Comparison of ENCODE assay signal across 9 mouse cellular contexts in the genomic region with DNA sequence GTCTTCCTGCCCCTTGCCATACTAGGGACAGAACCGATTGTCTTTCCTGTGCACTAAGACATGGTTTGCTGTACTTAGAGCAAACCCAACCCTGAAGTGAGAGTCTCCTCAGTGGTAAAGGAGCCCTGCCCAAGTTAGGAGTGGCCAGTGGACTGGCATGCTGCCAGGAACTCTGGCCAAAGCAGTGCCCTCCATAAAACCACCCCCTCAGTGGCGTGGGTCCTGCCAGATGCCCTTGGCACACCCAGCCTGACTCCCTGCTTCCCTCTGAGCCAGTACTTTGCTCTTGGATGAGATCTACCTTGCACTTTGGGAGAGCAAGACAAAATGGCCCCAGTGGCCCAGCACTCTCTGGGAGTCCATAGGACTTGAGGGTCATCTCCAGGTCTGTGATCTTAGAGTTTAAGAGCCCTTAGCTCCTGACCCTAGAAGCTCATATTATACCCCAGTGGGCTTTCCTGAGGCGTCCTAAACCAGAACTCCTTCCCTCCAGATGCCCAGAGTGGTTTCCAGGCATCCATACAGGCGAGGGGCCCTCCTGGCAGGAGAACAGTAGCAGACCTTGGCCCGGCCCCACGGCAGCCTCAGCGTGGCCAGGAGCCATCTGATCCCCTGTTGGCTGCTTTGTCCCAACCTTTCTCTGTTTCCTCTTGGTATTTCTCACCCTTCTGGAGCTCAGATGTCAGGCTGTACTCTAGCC. TPM values are rescaled to one million over a fixed set of nuclear protein-coding genes. Genes with fewer than 3 reads are reported as not detected.
DNase-seq lines count a peak whose midpoint lies in the region; ATAC-seq and TF ChIP-seq lines count a peak whose summit lies in the region.
"Had no signal": no experiment of that assay in that cellular context is flagged by ENCODE, and none has a peak within 500 bp of the region (broad histone marks: within the 10 kb centered on the region; RNA-seq: fewer than 3 reads in every experiment).

No protein-coding gene starts in this region.

- H3K4me2 ChIP-seq in heart, embryonic 14.5 days (ENCODE audit: low read length): no peak overlapping the region
- H3K4me2 ChIP-seq: midbrain, embryonic 12.5 days had no signal

- TF ChIP-seq POLR2A in small intestine, adult 2 months (IDR thresholded peaks at IDR 0.05; ENCODE audit: low read depth, low read length): no peak

- H3K27ac ChIP-seq in heart, embryonic 14.5 days (replicated peaks in 1 of 2; ENCODE audit: control insufficient read depth in 1 of 2, insufficient read depth in 1 of 2, low read depth in 2 of 2, low read length in 2 of 2): peak overlapping the region in 1 of 2 experiments; percentile 50; a peak in 1 of 4 replicates
- peak overlapping the region; percentile 57 for H3K27ac ChIP-seq in small intestine, adult 2 months (ENCODE audit: insufficient read depth, low read depth, low read length)
- H3K27ac ChIP-seq: midbrain, embryonic 12.5 days had no signal

- WGBS in heart, embryonic 14.5 days: 65% methylated on average over 7 of the region's 7 CpGs
- 36% methylated on average over 7 of the region's 7 CpGs for WGBS in small intestine, adult 2 months

- peak; percentile 49; the same call in 1 of the 2 replicates for ATAC-seq in heart, embryonic 14.5 days (ENCODE audit: insufficient number of reproducible peaks, insufficient read depth, low FRiP score, low read depth)

- peak; percentile 80 for DNase-seq in left cerebral cortex, postnatal 4 days
- DNase-seq in left cerebral cortex, adult 9 months (ENCODE audit: low spot score in 2 of 2): no peak
- peak; percentile 23 for DNase-seq in cerebellum, adult 11 months
- DNase-seq in layer of hippocampus, postnatal 36 days: peak; percentile 19 to 37
- no peak for DNase-seq in spleen, postnatal 14 days (ENCODE audit: low spot score in 2 of 2)
- no peak for DNase-seq in right cerebral cortex, postnatal 36 days (ENCODE audit: low spot score in 2 of 2)

- no peak overlapping the region for H3K4me3 ChIP-seq in heart, embryonic 14.5 days (ENCODE audit: control insufficient read depth in 1 of 2, insufficient read depth in 1 of 2, low read depth in 1 of 2, low read length in 2 of 2)
- H3K4me3 ChIP-seq in small intestine, adult 2 months (ENCODE audit: low read depth, low read length): no peak overlapping the region
- H3K4me3 ChIP-seq: midbrain, embryonic 12.5 days had no signal

- H3K9ac ChIP-seq in heart, embryonic 14.5 days (ENCODE audit: low read length): no peak overlapping the region; the same call in 1 of the 2 replicates
- H3K9ac ChIP-seq: midbrain, embryonic 12.5 days had no signal

- TF ChIP-seq CTCF in small intestine, adult 2 months (IDR thresholded peaks at IDR 0.05; ENCODE audit: extremely low read depth, insufficient read length, insufficient replicate concordance, low read depth, low read length): no peak

- no peaks in the 10 kb centered on the region for H3K9me3 ChIP-seq in heart, embryonic 14.5 days (ENCODE audit: control insufficient read depth, low read length)
- H3K9me3 ChIP-seq: midbrain, embryonic 12.5 days had no signal

- H3K36me3 ChIP-seq in heart, embryonic 14.5 days (ENCODE audit: control insufficient read depth, insufficient read depth, low read length): peaks cover 43% of the 10 kb centered on the region
- H3K36me3 ChIP-seq in small intestine, adult 2 months (ENCODE audit: control insufficient read depth, insufficient read depth, low read length): peaks cover 62% of the 10 kb centered on the region

- intact Hi-C loops in left cerebral cortex, postnatal 4 days (cut with DNase I): no loop called here

- H3K4me1 ChIP-seq in heart, embryonic 14.5 days (ENCODE audit: control insufficient read depth in 2 of 2, insufficient read depth in 2 of 2, low read length in 2 of 2): peaks cover 26 to 39% of the 10 kb centered on the region in 2 experiments
- peaks cover 29% of the 10 kb centered on the region for H3K4me1 ChIP-seq in small intestine, adult 2 months (ENCODE audit: control insufficient read depth, insufficient read depth, insufficient read length, low read length)
- H3K4me1 ChIP-seq: midbrain, embryonic 12.5 days had no signal

- no peaks in the 10 kb centered on the region for H3K27me3 ChIP-seq in heart, embryonic 14.5 days (ENCODE audit: control insufficient read depth, insufficient read depth, low read length)
- H3K27me3 ChIP-seq in small intestine, adult 2 months (ENCODE audit: control insufficient read depth, insufficient read depth, low read length): no peaks in the 10 kb centered on the region
- H3K27me3 ChIP-seq: midbrain, embryonic 12.5 days had no signal

RNA-seq across cellular contexts. Expression of a gene that starts 13.8 kb away (rescaled TPM):
- not detected for total RNA-seq in left cerebral cortex, postnatal 4 days (2021)
- polyA plus RNA-seq in heart, embryonic 14.5 days (2014; fragmentation: Nextera tagmentation; extraction: Ambion mirVana): not detected in 2 replicates
- total RNA-seq in layer of hippocampus, postnatal 36 days (2021): not detected
- not detected in 2 replicates for polyA plus RNA-seq in small intestine, adult 2 months (2012; rRNA removed)
- polyA plus RNA-seq: midbrain, embryonic 12.5 days had no signal

RNA-seq across cellular contexts. Expression of a gene that starts 51.1 kb away (rescaled TPM):
- under 1 TPM in 1 of 2 experiments, not detected in 1; 0.06 TPM for total RNA-seq in left cerebral cortex, postnatal 4 days (2021)
- 0.08 and 0.13 TPM in 2 replicates for polyA plus RNA-seq in heart, embryonic 14.5 days (2014; fragmentation: Nextera tagmentation; extraction: Ambion mirVana)
- not detected for total RNA-seq in layer of hippocampus, postnatal 36 days (2021)
- polyA plus RNA-seq in small intestine, adult 2 months (2012; rRNA removed): 6.5 and 14.2 TPM in 2 replicates

RNA-seq across cellular contexts. Expression of a gene that starts 59.5 kb away (rescaled TPM):
- 10 to 100 TPM; 25.5 to 27.3 TPM for total RNA-seq in left cerebral cortex, postnatal 4 days (2021)
- polyA plus RNA-seq in heart, embryonic 14.5 days (2014; fragmentation: Nextera tagmentation; extraction: Ambion mirVana): 11.3 and 11.8 TPM in 2 replicates
- 10 to 100 TPM; 76.2 to 80.1 TPM for total RNA-seq in layer of hippocampus, postnatal 36 days (2021)
- 32.9 and 59.1 TPM in 2 replicates for polyA plus RNA-seq in small intestine, adult 2 months (2012; rRNA removed)

Comparison
In these comparisons a context has a peak if more than half of its experiments do, and no peak if none do; other contexts are left out.
1. DNase-seq: peak in left cerebral cortex, postnatal 4 days (single experiment), cerebellum, adult 11 months (single experiment) and layer of hippocampus, postnatal 36 days (2 of 2); none in left cerebral cortex, adult 9 months (0 of 2), spleen, postnatal 14 days (0 of 2) and right cerebral cortex, postnatal 36 days (0 of 2).